Mouse (Mus musculus) hindbrain, embryonic 15.5 days (tissue): Measurements from ENCODE around the gene Pde5a. TPM values are rescaled to one million over a fixed set of nuclear protein-coding genes. Genes with fewer than 3 reads are reported as not detected.

Experiments used
- polyA plus RNA-seq: library from polyadenylated mRNA; unstranded; fragments of >200 nt; fragmentation: Nextera tagmentation; extraction: Ambion mirVana; gene quantifications from 2 replicates; pipeline ENCODE4 v1.2.1, GENCODE M21; 2015

The Pde5a gene
- polyA plus RNA-seq, 1 experiment from 2014 or later, result 2.0 TPM

Other genes with a start within 250 kb of the Pde5a start
- gene Fnbp1l, start 109.2 kb upstream of the Pde5a start, polyA plus RNA-seq, result 177 and 185 TPM in 2 replicates
- gene Fabp2, start 166.1 kb downstream of the Pde5a start, polyA plus RNA-seq, result 0.72 TPM in 1 of 2 replicates, not detected in the other
- not detected in 2 replicates for gene Gm10959, start 190.4 kb downstream of the Pde5a start, polyA plus RNA-seq
- gene 1810037I17Rik, start 195.3 kb downstream of the Pde5a start, polyA plus RNA-seq, result 85.4 and 89.1 TPM in 2 replicates